Mouse (Mus musculus) megakaryocyte, embryonic 14.5 days (primary cell): Measurements from ENCODE around the gene Fam166a.

Experiments
- FLI1 ChIP-seq: IDR thresholded peaks from 2 replicates; pipeline ENCODE4 v1.6.1; 2012; ENCODE audit warnings: low read length, inconsistent platforms, mixed read lengths
- GATA1 ChIP-seq: IDR thresholded peaks from 3 replicates; pipeline ENCODE4 v1.6.1; 2012; ENCODE audit warnings: mixed read lengths, low read length, inconsistent platforms, borderline replicate concordance

- TF ChIP-seq GATA1 (no peak), FLI1 (no peak)
Observed at GRCm38 (mm10) chr2:25230581-25230980, 12.0 kb downstream of the Fam166a start.
